Mouse (Mus musculus) left cerebral cortex, postnatal 4 days (tissue): ENCODE measurements around the gene Olfr777. TPM values are rescaled to one million over a fixed set of nuclear protein-coding genes. Genes with fewer than 3 reads are reported as not detected.
"Not testable (repeated sequence)": the region's sequence is repeated elsewhere in the genome, so short reads cannot be mapped to it uniquely, and the experiment has no call there.

Source experiments
- DNase-seq: peaks from one replicate; pipeline ENCODE4 v3.0.0-alpha.2; 2022
- intact Hi-C: fragments of 180-260 bp; cut with DNase I; formaldehyde crosslinking; loops from one replicate; pipeline ENCODE4 v1.15.1; 2025
- total RNA-seq, 2 experiments: library from RNA; stranded (reverse); gene quantifications; 2 replicates each; pipeline ENCODE4 v1.2.3; 2021

The Olfr777 gene
- not detected for total RNA-seq

GRCm38 (mm10) chr10:129271081-129271535, at the start of gene Olfr777:
TSS of gene Olfr777 (minus strand) at chr10:129271485.
- intact Hi-C loops = no loop called here
- no peak for DNase-seq

DNA sequence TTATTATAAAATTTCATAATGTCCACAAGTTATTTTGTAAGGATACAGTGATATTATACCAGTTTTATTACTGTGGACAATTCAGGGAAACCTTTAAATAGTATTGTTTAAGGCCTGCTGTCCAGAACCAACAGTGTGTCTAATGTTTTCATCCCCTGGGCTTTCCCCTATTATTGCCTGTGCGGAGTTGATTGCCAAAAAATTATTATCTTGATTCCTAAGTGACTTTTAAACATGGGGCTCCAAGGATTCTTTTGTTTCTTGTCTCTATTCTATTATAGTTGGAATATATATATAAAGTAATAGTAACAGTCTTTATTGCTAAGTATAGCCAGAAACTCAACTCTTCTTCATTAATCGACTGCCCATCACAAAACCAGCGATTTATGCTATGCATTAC, 46.5 kb upstream of the Olfr777 start, which contains the start of gene Olfr780:
Gene Olfr780, plus strand, starts transcription at position 301 of the 400 bp plus-strand sequence.
- DNase-seq = no peak
- intact Hi-C loops = no loop called here

- DNase-seq, intact Hi-C loops: not testable (repeated sequence)
These were observed 42.2 kb upstream of the Olfr777 start for GRCm38 (mm10) chr10:129313521-129313920.

- intact Hi-C loops, DNase-seq: not testable (repeated sequence)
These were observed 41.7 kb upstream of the Olfr777 start for GRCm38 (mm10) chr10:129312973-129313372.

DNA sequence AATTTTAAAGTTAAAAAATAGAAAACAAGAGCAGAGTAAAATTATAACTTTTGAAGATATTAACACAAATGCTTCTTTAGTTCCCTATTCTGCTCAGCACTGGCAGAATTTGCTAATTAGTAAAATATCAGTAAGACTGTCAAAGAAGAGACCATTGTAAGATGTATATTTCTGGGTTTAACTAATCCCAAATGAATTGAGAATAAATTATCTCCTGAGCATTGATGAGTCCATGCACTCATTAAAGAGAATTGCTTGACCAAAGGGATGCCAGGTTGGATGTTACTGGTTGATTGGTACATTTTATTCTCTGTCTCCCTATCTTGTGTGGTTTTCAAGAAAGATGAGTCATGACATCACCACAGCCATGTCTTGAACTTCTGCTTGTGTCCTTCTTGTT, 12.5 kb downstream of the Olfr777 start, which contains the start of gene Olfr776:
Gene Olfr776, plus strand, starts transcription at position 301 of the 400 bp plus-strand sequence.
- DNase-seq = no peak
- intact Hi-C loops = no loop called here

DNA sequence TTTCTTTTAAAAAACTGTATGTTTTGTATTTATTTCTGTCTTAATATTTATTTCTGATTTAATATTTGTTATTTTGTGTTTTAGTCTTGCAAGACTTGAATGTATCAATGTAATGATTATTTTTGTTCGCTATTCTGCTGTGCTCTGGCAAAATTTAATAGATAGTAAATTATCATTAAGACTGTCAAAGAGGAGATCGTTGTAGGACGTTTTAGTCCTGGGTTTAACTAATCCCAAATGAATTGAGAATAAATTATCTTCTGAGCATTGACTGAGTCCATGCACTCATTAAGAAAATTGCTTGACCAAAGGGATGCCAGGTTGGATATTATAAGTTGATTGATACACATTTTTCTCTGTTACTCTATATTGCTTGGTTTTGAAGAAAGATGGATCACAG, 23.2 kb downstream of the Olfr777 start, which contains the start of gene Olfr775:
Gene Olfr775, plus strand, starts transcription at position 301 of the 400 bp plus-strand sequence.
- intact Hi-C loops = no loop called here
- DNase-seq = no peak

DNA sequence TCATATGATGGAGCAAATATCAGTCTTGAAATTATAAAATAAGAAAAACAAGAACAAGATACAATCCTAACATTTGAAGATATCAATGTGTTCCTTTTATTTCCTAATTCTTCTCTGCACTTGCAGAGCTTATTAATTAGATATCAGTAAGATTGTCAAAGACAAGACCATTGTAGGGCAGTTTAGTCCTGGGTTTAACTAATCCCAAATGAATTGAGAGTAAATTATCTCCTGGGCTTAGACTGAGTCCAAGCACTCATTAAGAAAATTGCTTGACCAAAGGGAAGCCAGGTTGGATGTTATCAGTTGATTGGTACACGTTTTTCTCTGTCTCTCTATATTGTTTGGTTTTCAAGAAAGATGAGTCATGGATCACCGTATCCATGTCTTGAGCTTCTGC, 35.4 kb downstream of the Olfr777 start, which contains the start of gene Olfr774:
Gene Olfr774, plus strand, starts transcription at position 301 of the 400 bp plus-strand sequence.
- intact Hi-C loops = no loop called here
- no peak for DNase-seq

- DNase-seq = no peak
- intact Hi-C loops = no loop called here
These were observed 40.5 kb downstream of the Olfr777 start for GRCm38 (mm10) chr10:129230737-129231136.

Other genes with a start within 250 kb of the Olfr777 start
- gene Olfr764-ps1, start 231.6 kb downstream of the Olfr777 start, total RNA-seq = not detected
- not detected for gene Olfr765, start 221.5 kb downstream of the Olfr777 start, total RNA-seq
- not detected for gene Olfr766-ps1, start 202.5 kb downstream of the Olfr777 start, total RNA-seq
- under 1 TPM in 1 of 2 experiments, not detected in 1; 0.14 TPM for gene Olfr767, start 188.6 kb downstream of the Olfr777 start, total RNA-seq
- not detected for gene Olfr768, start 172.1 kb downstream of the Olfr777 start, total RNA-seq
- not detected for gene Olfr769, start 153.6 kb downstream of the Olfr777 start, total RNA-seq
- not detected for gene Olfr770, start 132.5 kb downstream of the Olfr777 start, total RNA-seq
- not detected for gene Olfr771, start 106.7 kb downstream of the Olfr777 start, total RNA-seq
- gene Olfr772, start 93.6 kb downstream of the Olfr777 start, total RNA-seq = not detected
- not detected for gene Olfr773, start 84.1 kb downstream of the Olfr777 start, total RNA-seq
- gene Olfr774, start 35.3 kb downstream of the Olfr777 start, total RNA-seq = not detected
- gene Olfr775, start 23.1 kb downstream of the Olfr777 start, total RNA-seq = not detected
- gene Olfr776, start 12.4 kb downstream of the Olfr777 start, total RNA-seq = not detected
- not detected for gene Olfr780, start 46.6 kb upstream of the Olfr777 start, total RNA-seq
- not detected for gene Olfr781, start 57.4 kb upstream of the Olfr777 start, total RNA-seq
- gene Olfr782, start 77.4 kb upstream of the Olfr777 start, total RNA-seq = not detected
- gene Olfr784, start 112.6 kb upstream of the Olfr777 start, total RNA-seq = under 1 TPM; 0.26 to 0.32 TPM
- not detected for gene Olfr785, start 133.9 kb upstream of the Olfr777 start, total RNA-seq
- not detected for gene Olfr786, start 155.8 kb upstream of the Olfr777 start, total RNA-seq
- gene Olfr787, start 190.4 kb upstream of the Olfr777 start, total RNA-seq = not detected
- gene Olfr788, start 199.5 kb upstream of the Olfr777 start, total RNA-seq = not detected
- gene Olfr789, start 213.3 kb upstream of the Olfr777 start, total RNA-seq = not detected
- not detected for gene Olfr790, start 227.0 kb upstream of the Olfr777 start, total RNA-seq